Mouse (Mus musculus): Measurements from ENCODE around the gene Atcay. TPM values are rescaled to one million over a fixed set of nuclear protein-coding genes. Genes with fewer than 3 reads are reported as not detected.
A peak's percentile ranks its signal among the peaks of the same experiment; 100 is the strongest.
"Not testable (repeated sequence)": the region's sequence is repeated elsewhere in the genome, so short reads cannot be mapped to it uniquely, and the experiment has no call there.

Atcay gene
- total and polyA plus RNA-seq, 3 experiments = 0.06 to 0.08 TPM; not detected in 1

DNA sequence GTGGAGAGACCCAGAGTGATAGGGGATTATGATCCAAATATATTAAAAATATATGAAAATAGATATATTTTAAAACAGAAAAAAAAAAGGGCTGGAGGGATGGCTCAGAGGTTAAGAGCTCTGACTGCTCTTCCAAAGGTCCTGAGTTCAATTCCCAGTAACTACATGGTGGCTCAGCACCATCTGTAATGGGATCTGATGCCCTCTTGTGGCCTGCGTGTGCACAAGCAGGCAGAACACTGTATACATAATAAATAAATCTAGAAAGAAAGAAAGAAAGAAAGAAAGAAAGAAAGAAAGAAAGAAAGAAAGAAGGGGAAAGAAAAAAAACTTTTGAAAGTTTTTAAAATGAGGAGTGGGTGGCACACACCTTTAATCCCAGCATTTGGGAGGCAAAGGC, 13.4 kb downstream of the Atcay start:
- H3K27ac ChIP-seq (ENCODE audit: insufficient read depth, low read depth); dilution Hi-C loops (cut with MboI; ENCODE audit: extremely low pct_ligation_motif_present, extremely low pct_unique_long_range_greater_than_20kb, low sequenced_read_pairs); H3K36me3 ChIP-seq (replicated peaks in 1 of 2; ENCODE audit: control insufficient read depth in 1 of 2, insufficient read depth in 1 of 2, low read length in 1 of 2); H3K79me2 ChIP-seq (replicated peaks; ENCODE audit: control insufficient read depth, extremely low read depth, insufficient read depth, poor library complexity, severe bottlenecking); DNase-seq (ENCODE audit: extremely low read depth); H3K4me3 ChIP-seq (replicated peaks in 1 of 3; ENCODE audit: low read depth in 2 of 3, low read length in 2 of 3, poor library complexity in 1 of 3); in situ Hi-C loops (cut with MboI; ENCODE audit: low pct_ligation_motif_present, low pct_unique_long_range_greater_than_20kb, low sequenced_read_pairs); H3K4me2 ChIP-seq (ENCODE audit: insufficient read depth, low read depth, poor library complexity, severe bottlenecking); H3K9ac ChIP-seq (ENCODE audit: insufficient read depth, low read depth): not testable (repeated sequence)
- Histone ChIP-seq H3K4me1 (ENCODE audit: control insufficient read depth in 1 of 2, insufficient read depth in 2 of 2) (peaks cover 0 to 13% of the 10 kb centered on the region in 2 experiments; a peak in 2 of 4 replicates), H3K9me3 (replicated peaks; ENCODE audit: low read length) (peaks cover 13% of the 10 kb centered on the region), H3K27me3 (replicated peaks) (peaks cover 11% of the 10 kb centered on the region)
- TF ChIP-seq RAD21 (IDR thresholded peaks at IDR 0.05; ENCODE audit: low read depth, low read length) (peak; percentile 20), SMC3 (IDR thresholded peaks at IDR 0.05; ENCODE audit: low read depth, low read length) (peak; percentile 38), CTCF (conservative IDR thresholded peaks at IDR 0.05 in 1 of 2, IDR thresholded peaks at IDR 0.05 in 1 of 2; ENCODE audit: low read depth in 2 of 2, low read length in 2 of 2) (peak in 1 of 2 experiments; percentile 59; a peak in 2 of 4 replicates)

DNA sequence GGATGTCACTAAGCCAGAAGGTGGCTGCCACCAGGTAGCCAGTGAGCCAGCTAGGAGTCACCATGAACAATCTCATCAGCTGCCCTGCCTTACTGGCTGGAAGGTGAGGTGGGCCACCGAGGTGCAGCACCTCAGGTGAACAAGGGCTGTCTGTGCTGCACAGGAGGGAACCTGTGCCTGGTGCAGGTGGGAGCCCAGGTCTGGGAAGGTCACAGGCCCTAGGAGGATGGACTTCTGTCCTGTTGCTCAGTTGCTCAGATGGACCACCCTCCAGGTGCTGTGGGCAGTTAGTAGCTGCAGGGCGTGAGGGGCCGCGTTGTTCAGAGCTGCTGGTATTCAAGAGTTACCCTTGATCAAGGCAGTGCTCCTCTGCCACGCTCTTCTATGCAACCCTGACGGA, 13.8 kb downstream of the Atcay start:
- DNase-seq (ENCODE audit: extremely low read depth) = no peak
- H3K9me3 ChIP-seq (replicated peaks; ENCODE audit: low read length) = peaks cover 13% of the 10 kb centered on the region
- in situ Hi-C loops (cut with MboI; ENCODE audit: low pct_ligation_motif_present, low pct_unique_long_range_greater_than_20kb, low sequenced_read_pairs) = no loop called here
- no peak overlapping the region for H3K27ac ChIP-seq (ENCODE audit: insufficient read depth, low read depth)
- H3K9ac ChIP-seq (ENCODE audit: insufficient read depth, low read depth) = no peak overlapping the region
- TF ChIP-seq JUND (conservative IDR thresholded peaks at IDR 0.05; ENCODE audit: low read depth, low read length) (no peak), POLR2A (IDR thresholded peaks at IDR 0.05; ENCODE audit: low read depth, low read length) (no peak)
- peaks cover 0 to 11% of the 10 kb centered on the region in 2 experiments; a peak in 2 of 4 replicates for H3K4me1 ChIP-seq (ENCODE audit: control insufficient read depth in 1 of 2, insufficient read depth in 2 of 2)
- no peaks in the 10 kb centered on the region for H3K79me2 ChIP-seq (replicated peaks; ENCODE audit: control insufficient read depth, extremely low read depth, insufficient read depth, poor library complexity, severe bottlenecking)
- no peak overlapping the region for H3K4me3 ChIP-seq (replicated peaks in 1 of 3; ENCODE audit: low read depth in 2 of 3, low read length in 2 of 3, poor library complexity in 1 of 3)
- no peaks in the 10 kb centered on the region for H3K36me3 ChIP-seq (replicated peaks in 1 of 2; ENCODE audit: control insufficient read depth in 1 of 2, insufficient read depth in 1 of 2, low read length in 1 of 2)
- dilution Hi-C loops (cut with MboI; ENCODE audit: extremely low pct_ligation_motif_present, extremely low pct_unique_long_range_greater_than_20kb, low sequenced_read_pairs) = no loop called here
- peaks cover 11% of the 10 kb centered on the region for H3K27me3 ChIP-seq (replicated peaks)
- no peak overlapping the region for H3K4me2 ChIP-seq (ENCODE audit: insufficient read depth, low read depth, poor library complexity, severe bottlenecking)

DNA sequence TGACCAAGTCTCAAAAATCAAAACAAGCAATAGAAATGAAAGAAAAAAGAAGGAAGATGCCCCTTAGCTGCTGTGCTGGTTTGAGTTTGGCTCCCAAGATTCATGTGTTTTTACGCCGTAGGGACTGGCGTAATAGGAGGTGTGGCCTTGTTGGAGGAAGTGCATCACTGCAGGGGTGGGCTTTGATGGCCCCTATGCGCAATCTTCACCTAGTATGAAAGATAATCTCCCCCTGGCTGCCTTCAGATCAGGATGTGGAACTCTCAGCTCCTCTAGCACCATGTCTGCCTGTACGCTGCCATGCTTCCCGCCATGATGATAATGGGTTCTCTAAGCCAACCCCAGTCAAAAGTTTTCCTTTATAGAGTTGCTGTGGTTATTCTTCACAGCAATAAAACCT, 14.4 kb downstream of the Atcay start:
- H3K79me2 ChIP-seq (replicated peaks; ENCODE audit: control insufficient read depth, extremely low read depth, insufficient read depth, poor library complexity, severe bottlenecking) = no peaks in the 10 kb centered on the region
- no peak overlapping the region for H3K4me3 ChIP-seq (replicated peaks in 1 of 3; ENCODE audit: low read depth in 2 of 3, low read length in 2 of 3, poor library complexity in 1 of 3)
- in situ Hi-C loops (cut with MboI; ENCODE audit: low pct_ligation_motif_present, low pct_unique_long_range_greater_than_20kb, low sequenced_read_pairs) (no loop called here), dilution Hi-C loops (cut with MboI; ENCODE audit: extremely low pct_ligation_motif_present, extremely low pct_unique_long_range_greater_than_20kb, low sequenced_read_pairs) (no loop called here)
- H3K27me3 ChIP-seq (replicated peaks) = peaks cover 13% of the 10 kb centered on the region
- H3K4me2 ChIP-seq (ENCODE audit: insufficient read depth, low read depth, poor library complexity, severe bottlenecking) = no peak overlapping the region
- no peak overlapping the region for H3K9ac ChIP-seq (ENCODE audit: insufficient read depth, low read depth)
- no peaks in the 10 kb centered on the region for H3K36me3 ChIP-seq (replicated peaks in 1 of 2; ENCODE audit: control insufficient read depth in 1 of 2, insufficient read depth in 1 of 2, low read length in 1 of 2)
- peaks cover 13% of the 10 kb centered on the region for H3K9me3 ChIP-seq (replicated peaks; ENCODE audit: low read length)
- DNase-seq (ENCODE audit: extremely low read depth) = no peak
- H3K27ac ChIP-seq (ENCODE audit: insufficient read depth, low read depth) = no peak overlapping the region
- TF ChIP-seq SIN3A (IDR thresholded peaks at IDR 0.05; ENCODE audit: low read length) = no peak
- TF ChIP-seq JUND (conservative IDR thresholded peaks at IDR 0.05; ENCODE audit: low read depth, low read length) = no peak
- TF ChIP-seq NELFE (IDR thresholded peaks at IDR 0.05; ENCODE audit: low read depth, low read length) = no peak
- no peak for TF ChIP-seq MAZ (IDR thresholded peaks at IDR 0.05; ENCODE audit: low read depth, low read length)
- TF ChIP-seq ZNF384 (IDR thresholded peaks at IDR 0.05; ENCODE audit: low read depth, low read length) = no peak
- no peak for TF ChIP-seq MYC (IDR thresholded peaks at IDR 0.05; ENCODE audit: low read depth, low read length)
- no peak for TF ChIP-seq SMC3 (IDR thresholded peaks at IDR 0.05; ENCODE audit: low read depth, low read length)
- TF ChIP-seq ELF1 (IDR thresholded peaks at IDR 0.05; ENCODE audit: low read depth, low read length) = no peak
- TF ChIP-seq EP300 (IDR thresholded peaks at IDR 0.05; ENCODE audit: low read length) = no peak
- no peak for TF ChIP-seq GABPA (IDR thresholded peaks at IDR 0.05; ENCODE audit: insufficient replicate concordance, low read depth, low read length)
- no peak for TF ChIP-seq ZC3H11A (IDR thresholded peaks at IDR 0.05; ENCODE audit: low read depth, low read length)
- no peak for TF ChIP-seq RAD21 (IDR thresholded peaks at IDR 0.05; ENCODE audit: low read depth, low read length)
- TF ChIP-seq ETS1 (conservative IDR thresholded peaks at IDR 0.05; ENCODE audit: low read depth, low read length) = no peak
- no peak for TF ChIP-seq POLR2A (IDR thresholded peaks at IDR 0.05; ENCODE audit: low read depth, low read length)
- peaks cover 0 to 6% of the 10 kb centered on the region in 2 experiments; a peak in 2 of 4 replicates for H3K4me1 ChIP-seq (ENCODE audit: control insufficient read depth in 1 of 2, insufficient read depth in 2 of 2)

All from CH12.LX (cell line).